Mouse (Mus musculus) lung, embryonic 16.5 days (tissue): Measurements from ENCODE around the gene Trpv2. TPM values are rescaled to one million over a fixed set of nuclear protein-coding genes. Genes with fewer than 3 reads are reported as not detected.
A peak's percentile ranks its signal among the peaks of the same experiment; 100 is the strongest.

Source experiments
- ATAC-seq: fragments of 200-750 bp; cut with Nextera tagmentation; 2 replicates; pipeline ENCODE4 v1.8.0; 2017; ENCODE audit warnings: low read depth, mild to moderate bottlenecking, moderate library complexity
- H3K27ac ChIP-seq: fragments of 300-500 bp; sonication (generic); 2 replicates; pipeline ENCODE4 v1.5.1; 2014; ENCODE audit warnings: mild to moderate bottlenecking, control low read depth, low read length
- H3K27me3 ChIP-seq: fragments of 300-500 bp; sonication (generic); 2 replicates; pipeline ENCODE4 v1.6.1; 2014; ENCODE audit warnings: low read depth, low read length, mixed read lengths; ENCODE audit not compliant: control insufficient read depth, insufficient read depth
- H3K36me3 ChIP-seq: fragments of 300-500 bp; sonication (generic); 2 replicates; pipeline ENCODE4 v1.6.1; 2014; ENCODE audit warnings: low read length; ENCODE audit not compliant: control insufficient read depth, insufficient read depth
- H3K4me1 ChIP-seq: fragments of 300-500 bp; sonication (generic); replicated peaks from 2 replicates; pipeline ENCODE4 v1.6.1; 2014; ENCODE audit warnings: low read length, mixed read lengths; ENCODE audit not compliant: control insufficient read depth, insufficient read depth
- H3K4me2 ChIP-seq: fragments of 300-500 bp; sonication (generic); 2 replicates; pipeline ENCODE4 v1.6.1; 2014; ENCODE audit warnings: low read depth, low read length, control low read depth
- H3K4me3 ChIP-seq: fragments of 300-500 bp; sonication (generic); 2 replicates; pipeline ENCODE4 v1.5.1; 2014; ENCODE audit warnings: mild to moderate bottlenecking, low read length, control low read depth
- H3K9ac ChIP-seq: fragments of 300-500 bp; sonication (generic); 2 replicates; pipeline ENCODE4 v1.6.1; 2014; ENCODE audit warnings: low read length, control low read depth
- H3K9me3 ChIP-seq: fragments of 300-500 bp; sonication (generic); 2 replicates; pipeline ENCODE4 v1.6.1; 2016; ENCODE audit warnings: low read length; ENCODE audit not compliant: control insufficient read depth
- WGBS: fragments of 180-500 bp; shearing (Covaris S2); extraction: QIAGEN DNeasy Blood & Tissue Kit; methylation state at CpG from one replicate; pipeline ENCODE4 v1.1.7; 2014; 5-methylcytosine and 5-hydroxymethylcytosine counted together
- polyA plus RNA-seq: library from polyadenylated mRNA; unstranded; fragments of >200 nt; fragmentation: Nextera tagmentation; extraction: Ambion mirVana; gene quantifications from 2 replicates; pipeline ENCODE4 v1.2.1, GENCODE M21; 2015

Trpv2 gene
- polyA plus RNA-seq, 1 experiment from 2014 or later, result 4.8 TPM

DNA sequence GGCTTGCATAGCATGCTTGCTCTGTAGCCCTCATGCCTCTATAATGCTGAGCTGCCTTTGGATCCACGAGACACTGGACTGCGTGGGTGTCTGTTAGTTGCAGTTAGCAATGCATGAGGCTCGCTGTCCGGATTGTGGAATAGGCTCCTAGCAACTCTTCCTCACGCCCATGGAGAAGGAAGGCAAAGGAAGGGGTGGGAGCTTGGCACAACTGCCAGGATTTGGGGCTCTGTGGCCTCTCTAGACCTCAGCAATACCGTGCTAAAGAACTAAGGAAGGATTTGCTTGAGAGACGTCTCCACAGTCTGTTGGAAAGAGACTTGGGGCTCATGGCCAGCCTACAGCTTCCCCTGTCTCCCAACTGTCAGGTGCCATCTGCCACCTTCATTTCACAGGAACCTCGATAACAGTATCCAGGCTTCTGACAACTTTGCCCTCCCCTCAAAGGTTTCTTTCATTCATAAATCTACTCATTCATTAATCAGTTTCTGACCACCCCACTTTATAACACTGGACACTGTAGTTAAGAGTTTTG, 40.7 kb downstream of the Trpv2 start:
- no peaks in the 10 kb centered on the region for H3K27me3 ChIP-seq
- no peak overlapping the region for H3K27ac ChIP-seq
- 84% methylated on average over 8 of the region's 8 CpGs for WGBS
- H3K9ac ChIP-seq, result no peak overlapping the region
- no peak overlapping the region for H3K4me3 ChIP-seq
- no peak for ATAC-seq
- H3K4me2 ChIP-seq, result no peak overlapping the region
- no peaks in the 10 kb centered on the region for H3K9me3 ChIP-seq
- peaks cover 4% of the 10 kb centered on the region for H3K36me3 ChIP-seq
- H3K4me1 ChIP-seq, result peaks cover 8% of the 10 kb centered on the region; the same call in 1 of the 2 replicates

GRCm38 (mm10) chr11:62615456-62615855, 41.2 kb downstream of the Trpv2 start:
- WGBS, result 89% methylated on average over 4 of the region's 4 CpGs
- ATAC-seq, result no peak
- Histone ChIP-seq H3K9ac (no peak overlapping the region), H3K36me3 (peaks cover 4% of the 10 kb centered on the region), H3K4me1 (peaks cover 8% of the 10 kb centered on the region; the same call in 1 of the 2 replicates), H3K27me3 (no peaks in the 10 kb centered on the region), H3K27ac (no peak overlapping the region), H3K4me2 (no peak overlapping the region), H3K9me3 (no peaks in the 10 kb centered on the region), H3K4me3 (no peak overlapping the region)

DNA sequence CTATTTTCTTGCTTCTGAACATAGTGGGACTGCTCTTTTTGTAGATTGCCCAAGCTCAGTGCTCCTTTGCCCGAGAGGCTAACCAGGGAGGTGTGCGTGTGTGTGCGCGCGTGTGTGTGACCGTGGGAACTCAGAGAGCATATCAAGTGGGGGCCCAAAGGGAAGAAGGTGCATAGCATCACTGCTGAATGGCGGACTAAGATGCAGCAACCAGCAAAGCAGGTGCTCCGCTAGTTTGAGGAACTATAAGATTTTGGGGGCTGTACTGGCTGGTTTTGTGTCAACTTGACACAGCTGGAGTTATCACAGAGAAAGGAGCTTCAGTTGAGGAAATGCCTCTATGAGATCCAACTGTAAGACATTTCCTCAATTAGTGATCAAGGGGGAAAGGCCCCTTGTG, 46.8 kb downstream of the Trpv2 start:
- Histone ChIP-seq H3K4me2 (no peak overlapping the region), H3K27me3 (no peaks in the 10 kb centered on the region), H3K27ac (no peak overlapping the region), H3K9ac (no peak overlapping the region), H3K4me3 (no peak overlapping the region), H3K4me1 (peaks cover 15% of the 10 kb centered on the region), H3K9me3 (no peaks in the 10 kb centered on the region), H3K36me3 (peaks cover 4% of the 10 kb centered on the region)
- ATAC-seq, result no peak
- WGBS, result 89% methylated on average over 8 of the region's 8 CpGs

- no peaks in the 10 kb centered on the region for H3K9me3 ChIP-seq
- ATAC-seq, result no peak
- 82% methylated on average over 4 of the region's 4 CpGs for WGBS
- H3K27ac ChIP-seq, result no peak overlapping the region
- H3K4me2 ChIP-seq, result no peak overlapping the region
- H3K36me3 ChIP-seq, result peaks cover 3% of the 10 kb centered on the region
- H3K9ac ChIP-seq, result no peak overlapping the region
- peaks cover 15% of the 10 kb centered on the region for H3K4me1 ChIP-seq
- H3K4me3 ChIP-seq, result no peak overlapping the region
- H3K27me3 ChIP-seq, result no peaks in the 10 kb centered on the region
These were observed 47.4 kb downstream of the Trpv2 start for GRCm38 (mm10) chr11:62621586-62622283.

DNA sequence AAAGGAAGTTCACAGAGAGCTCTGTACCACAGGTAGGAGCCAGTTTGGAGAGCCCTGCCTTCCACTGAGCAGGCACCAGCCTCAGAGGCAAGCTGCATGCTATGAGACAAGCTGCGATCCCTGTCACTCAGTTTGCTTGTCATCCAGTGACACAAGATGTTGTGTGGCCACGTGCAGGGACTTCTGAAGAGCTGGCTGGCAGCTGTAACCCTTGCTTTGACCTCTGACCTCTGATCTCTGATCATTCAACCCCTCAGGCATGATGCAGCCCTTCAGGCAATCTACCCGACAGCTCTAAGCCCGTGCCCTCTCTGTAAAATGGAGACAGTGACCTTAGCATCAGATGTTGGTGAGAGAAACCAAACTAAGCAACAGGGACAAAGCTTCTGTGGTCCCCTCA, 48.6 kb downstream of the Trpv2 start:
- Histone ChIP-seq H3K9ac (no peak overlapping the region), H3K27ac (no peak overlapping the region), H3K4me1 (peaks cover 15% of the 10 kb centered on the region), H3K36me3 (no peaks in the 10 kb centered on the region), H3K27me3 (no peaks in the 10 kb centered on the region), H3K4me2 (no peak overlapping the region), H3K9me3 (no peaks in the 10 kb centered on the region), H3K4me3 (no peak overlapping the region)
- 59% methylated on average over 4 of the region's 4 CpGs for WGBS
- ATAC-seq, result no peak

- H3K9ac ChIP-seq, result no peak overlapping the region
- WGBS, result 36% methylated on average over 10 of the region's 10 CpGs
These were observed 50.3 kb downstream of the Trpv2 start for GRCm38 (mm10) chr11:62624341-62625291.

DNA sequence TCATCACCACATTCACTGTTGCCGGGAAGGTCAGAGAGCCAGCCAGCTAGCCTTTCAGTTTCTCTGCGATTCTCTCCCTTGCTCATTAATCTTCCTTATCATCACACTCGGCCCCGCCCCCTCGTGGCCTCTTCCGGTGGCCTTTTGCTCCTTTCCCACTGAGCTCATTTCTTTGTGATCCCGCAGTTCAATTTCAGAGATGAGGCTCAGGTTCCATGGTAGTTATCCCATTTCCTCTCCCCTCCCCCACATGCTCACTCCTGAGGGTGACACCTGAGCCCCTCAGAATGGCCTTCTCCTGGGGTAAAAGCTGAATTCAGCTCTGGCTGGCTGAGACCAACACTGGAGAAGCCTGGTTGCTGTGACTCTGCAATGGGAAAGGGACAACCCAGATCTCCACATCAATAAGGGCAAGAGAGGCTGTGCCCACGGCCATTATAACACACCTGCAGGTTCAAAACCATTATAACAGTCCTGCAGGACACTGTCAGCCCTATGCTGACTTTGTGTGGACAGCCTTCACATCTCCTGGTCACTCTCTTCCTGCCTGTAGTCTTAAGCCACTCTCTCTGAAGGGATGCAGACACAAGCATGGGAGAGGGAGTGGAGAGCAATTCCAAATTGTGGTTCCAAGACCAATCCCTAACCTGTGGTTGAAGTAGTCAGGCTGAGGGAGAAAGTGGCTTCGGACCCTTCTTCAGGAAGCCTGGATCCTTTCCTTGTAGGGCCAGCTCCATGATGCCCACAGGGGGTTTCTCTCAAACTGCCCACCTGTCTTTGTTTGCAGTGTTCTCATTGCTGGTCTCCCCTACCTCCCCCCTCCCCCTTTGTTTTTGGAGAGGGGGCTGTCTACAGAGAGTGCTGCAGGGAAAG, 55.3 kb downstream of the Trpv2 start:
- no peak for ATAC-seq
- Histone ChIP-seq H3K4me1 (peaks cover 21% of the 10 kb centered on the region), H3K27ac (no peak overlapping the region), H3K9me3 (no peaks in the 10 kb centered on the region), H3K27me3 (no peaks in the 10 kb centered on the region), H3K9ac (no peak overlapping the region), H3K4me3 (no peak overlapping the region), H3K36me3 (no peaks in the 10 kb centered on the region), H3K4me2 (no peak overlapping the region)
- WGBS, result 7% methylated on average over 9 of the region's 9 CpGs

More at GRCm38 (mm10) chr11:62624341-62625291, 50.3 kb downstream of the Trpv2 start:
- no peak overlapping the region for H3K4me2 ChIP-seq
- peaks cover 21% of the 10 kb centered on the region for H3K4me1 ChIP-seq
- H3K36me3 ChIP-seq, result no peaks in the 10 kb centered on the region
- no peaks in the 10 kb centered on the region for H3K9me3 ChIP-seq
- H3K27ac ChIP-seq, result peak overlapping the region; percentile 51
- ATAC-seq, result peak; percentile 87
- no peak overlapping the region for H3K4me3 ChIP-seq
- no peaks in the 10 kb centered on the region for H3K27me3 ChIP-seq

DNA sequence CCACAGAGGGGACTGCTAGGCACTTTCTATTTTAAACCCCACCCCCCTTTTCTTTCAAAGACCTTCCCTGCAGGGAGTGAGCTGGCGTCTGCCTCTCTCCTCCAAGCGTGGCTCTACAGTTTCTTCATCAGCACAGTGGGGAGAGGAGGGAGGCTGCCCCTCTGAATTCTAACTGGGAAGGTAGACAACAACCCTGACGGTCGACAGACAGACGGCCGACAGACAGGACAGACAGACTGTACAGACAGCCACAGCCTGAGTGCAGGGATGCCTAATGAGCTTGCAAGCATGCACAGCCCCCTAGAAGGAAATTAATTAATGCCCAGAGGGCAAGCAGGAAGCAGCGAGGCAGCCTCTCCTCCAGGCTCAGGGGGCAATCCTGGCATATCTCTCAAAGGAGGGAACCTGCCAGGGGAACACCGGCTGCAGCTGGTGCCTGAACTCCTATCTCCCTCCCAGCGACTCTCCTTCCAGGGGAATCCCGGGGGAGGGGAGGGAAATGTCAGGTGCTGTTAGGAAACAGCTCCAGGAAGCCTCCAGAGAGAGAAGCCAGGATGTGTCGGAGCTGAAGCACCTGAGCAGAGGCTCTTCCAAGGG, 56.0 kb downstream of the Trpv2 start:
- Histone ChIP-seq H3K4me1 (peaks cover 14% of the 10 kb centered on the region), H3K4me2 (no peak overlapping the region), H3K27me3 (no peaks in the 10 kb centered on the region), H3K9me3 (no peaks in the 10 kb centered on the region), H3K4me3 (no peak overlapping the region), H3K36me3 (no peaks in the 10 kb centered on the region), H3K9ac (no peak overlapping the region), H3K27ac (no peak overlapping the region)
- ATAC-seq, result peak; percentile 18; the same call in 1 of the 2 replicates
- 5% methylated on average over 11 of the region's 11 CpGs for whole genome bisulfite sequencing
